Mouse (Mus musculus) WW6 (cell line): ENCODE results near the gene Med15.
"Not testable (repeated sequence)": the region's sequence is repeated elsewhere in the genome, so short reads cannot be mapped to it uniquely, and the experiment has no call there.

Experiments used
- DNase-seq: peaks from one replicate; pipeline ENCODE4 v3.0.0-alpha.2; 2013; ENCODE audit warnings: low read depth, low spot score

The Med15 gene

GRCm38 (mm10) chr16:17617922-17618565 lies 114.6 kb downstream of the Med15 start:
- peak; percentile 73 for DNase-seq

DNA sequence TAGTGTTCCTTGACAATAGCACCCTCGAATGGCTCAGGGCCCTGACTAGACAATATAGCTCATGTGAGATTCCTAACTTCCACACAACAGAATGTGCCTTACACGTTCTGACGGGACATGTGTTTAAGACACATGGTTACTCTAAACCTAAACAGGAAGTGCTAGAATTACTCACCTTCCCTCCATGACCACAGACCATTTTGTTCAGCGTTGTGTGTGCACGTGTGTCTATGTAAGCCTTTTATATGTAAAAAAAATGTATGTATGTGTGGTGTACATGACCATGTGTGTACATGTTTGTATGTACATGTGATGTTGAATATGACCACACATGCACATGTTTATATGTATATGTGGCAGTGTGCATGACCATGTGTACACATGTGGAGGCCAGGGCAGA lies 116.5 kb downstream of the Med15 start:
- DNase-seq: no peak

DNA sequence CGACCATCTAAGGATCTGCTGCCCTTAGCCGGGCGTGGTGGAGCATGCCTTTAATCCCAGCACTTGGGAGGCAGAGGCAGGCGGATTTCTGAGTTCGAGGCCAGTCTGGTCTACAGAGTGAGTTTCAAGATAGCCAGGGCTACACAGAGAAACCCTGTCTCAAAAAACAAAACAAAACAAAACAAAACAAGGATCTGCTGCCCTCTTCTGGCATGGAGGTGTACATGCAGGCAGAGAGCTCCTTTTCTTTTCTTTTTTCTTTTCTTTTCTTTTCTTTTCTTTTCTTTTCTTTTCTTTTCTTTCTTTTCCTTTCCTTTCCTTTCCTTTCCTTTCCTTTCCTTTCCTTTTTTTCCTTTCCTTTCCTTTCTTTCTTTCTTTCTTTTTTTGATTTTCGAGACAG lies 118.0 kb downstream of the Med15 start:
- DNase-seq: not testable (repeated sequence)

- DNase-seq: no peak
These were observed 121.3 kb downstream of the Med15 start for GRCm38 (mm10) chr16:17611383-17611782.

DNA sequence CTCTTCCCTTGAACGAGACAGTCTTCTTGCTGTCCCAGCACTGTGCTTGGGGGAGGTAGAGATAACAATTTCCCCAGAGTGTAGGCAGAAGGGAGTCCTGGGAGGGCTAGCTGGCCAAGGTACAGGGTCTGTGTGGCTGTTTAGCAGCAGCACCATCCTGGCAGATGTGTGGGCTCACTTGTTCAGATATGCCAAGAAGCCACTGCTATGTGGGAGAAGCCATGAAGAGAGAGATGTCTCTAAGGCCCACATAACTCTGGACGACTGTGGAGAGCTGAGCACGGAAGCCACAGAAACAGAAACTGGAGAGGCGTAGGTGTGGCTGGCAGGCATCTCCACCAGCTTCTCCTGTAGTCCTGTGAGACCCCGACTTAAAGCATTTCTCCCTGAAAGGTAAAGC lies 127.0 kb downstream of the Med15 start:
- DNase-seq: no peak

DNA sequence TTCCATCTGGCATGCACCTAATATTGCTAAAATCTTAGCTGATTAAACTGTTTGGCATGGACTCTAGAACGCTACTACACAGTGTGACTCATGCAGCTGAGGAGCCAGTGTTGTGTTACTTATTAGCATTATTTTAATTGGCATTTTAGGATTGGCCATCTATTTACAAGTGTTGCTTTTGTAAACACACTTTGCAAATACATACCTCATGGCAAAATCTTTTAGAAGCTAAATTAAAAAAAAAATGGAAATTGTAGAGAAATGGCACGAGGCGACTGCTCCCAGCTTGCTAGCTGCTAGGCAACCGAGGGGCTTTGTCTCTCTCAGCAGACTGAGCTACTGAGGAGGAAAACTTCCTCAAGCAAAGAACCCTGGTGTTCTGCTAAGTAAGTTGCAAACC lies 127.8 kb downstream of the Med15 start:
- DNase-seq: no peak
